Mouse (Mus musculus) stomach, postnatal 0 days (tissue): ENCODE measurements around the gene Nfkbil1.

Source experiments
- CTCF ChIP-seq: IDR thresholded peaks from 2 replicates; pipeline ENCODE4 v1.5.1; 2016; ENCODE audit warnings: antibody characterized with exemption, low read depth, mild to moderate bottlenecking, moderate library complexity
- EP300 ChIP-seq: optimal IDR thresholded peaks from 2 replicates; pipeline ENCODE3; 2016; ENCODE audit warnings: antibody characterized with exemption

GRCm38 (mm10) chr17:35197126-35197525, 38.5 kb downstream of the Nfkbil1 start:
- TF ChIP-seq CTCF = no peak
- TF ChIP-seq EP300 = no peak
